Mouse (Mus musculus): ENCODE data around the gene Abi2. TPM values are rescaled to one million over a fixed set of nuclear protein-coding genes. Genes with fewer than 3 reads are reported as not detected.

Abi2 gene
- polyA plus RNA-seq, 1 experiment from 2014 or later, result 10.5 TPM

DNA sequence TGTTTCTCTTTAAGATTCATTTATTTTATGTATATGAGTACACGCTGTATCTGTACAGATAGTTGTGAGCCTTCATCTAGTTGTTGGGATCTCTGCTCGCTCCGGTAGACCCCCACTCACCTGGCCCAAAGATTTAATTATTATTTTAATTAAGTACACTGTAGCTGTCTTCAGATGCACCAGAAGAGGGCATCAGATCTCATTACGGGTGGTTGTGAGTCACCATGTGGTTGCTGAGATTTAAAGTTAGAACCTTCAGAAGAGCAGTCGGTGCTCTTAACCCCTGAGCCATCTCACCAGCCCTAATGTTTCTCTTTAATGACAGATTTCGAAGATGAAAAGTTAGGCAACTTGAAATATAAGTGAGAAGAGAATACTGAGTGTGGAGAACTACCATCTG, 120.7 kb downstream of the Abi2 start:
- H3K4me2 ChIP-seq (ENCODE audit: low read depth, low read length), result no peak overlapping the region
- no peak overlapping the region for H3K4me3 ChIP-seq (ENCODE audit: low read length)
- 86% methylated on average over 6 of the region's 6 CpGs for WGBS
- H3K36me3 ChIP-seq (ENCODE audit: control insufficient read depth, insufficient read depth, low read length), result peaks cover 12% of the 10 kb centered on the region; the same call in 1 of the 2 replicates
- no peaks in the 10 kb centered on the region for H3K4me1 ChIP-seq (ENCODE audit: control insufficient read depth, insufficient read depth, low read length)
- H3K27me3 ChIP-seq (replicated peaks; ENCODE audit: control insufficient read depth, insufficient read depth, low read length), result no peaks in the 10 kb centered on the region
- H3K9ac ChIP-seq (ENCODE audit: low read depth, low read length), result no peak overlapping the region
- no peak overlapping the region for H3K27ac ChIP-seq (ENCODE audit: low read length)
- ATAC-seq, result no peak
- no peaks in the 10 kb centered on the region for H3K9me3 ChIP-seq (ENCODE audit: control insufficient read depth, low read length)

DNA sequence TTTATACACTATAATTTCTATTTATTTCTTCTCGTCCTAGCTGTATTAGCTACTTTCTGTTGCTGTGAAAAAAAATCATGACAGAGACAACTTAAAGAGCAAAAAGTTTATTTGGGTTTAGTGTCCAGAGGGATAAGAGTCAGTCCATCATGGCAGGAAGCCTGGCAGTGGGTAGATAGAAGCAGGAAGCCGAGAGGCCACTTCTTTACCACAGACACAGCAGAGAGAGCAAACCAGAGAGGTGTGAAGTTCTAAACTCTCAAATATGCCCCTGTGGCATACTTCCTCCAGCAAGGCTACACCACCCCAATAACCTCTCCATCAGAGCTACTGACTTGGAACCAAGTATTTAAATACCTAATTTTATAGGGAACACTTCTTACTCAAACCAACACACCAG, 121.2 kb downstream of the Abi2 start:
- Histone ChIP-seq H3K27ac (ENCODE audit: low read length) (no peak overlapping the region), H3K9ac (ENCODE audit: low read depth, low read length) (no peak overlapping the region), H3K9me3 (ENCODE audit: control insufficient read depth, low read length) (no peaks in the 10 kb centered on the region), H3K4me1 (ENCODE audit: control insufficient read depth, insufficient read depth, low read length) (no peaks in the 10 kb centered on the region), H3K4me2 (ENCODE audit: low read depth, low read length) (no peak overlapping the region), H3K4me3 (ENCODE audit: low read length) (no peak overlapping the region), H3K27me3 (replicated peaks; ENCODE audit: control insufficient read depth, insufficient read depth, low read length) (no peaks in the 10 kb centered on the region), H3K36me3 (ENCODE audit: control insufficient read depth, insufficient read depth, low read length) (peaks cover 10% of the 10 kb centered on the region; the same call in 1 of the 2 replicates)
- WGBS, result 83% methylated on average over 2 of the region's 2 CpGs
- no peak for ATAC-seq

Other genes with a start within 250 kb of the Abi2 start
- 4.7 and 4.8 TPM in 2 replicates for gene Nbeal1, start 229.0 kb upstream of the Abi2 start, polyA plus RNA-seq (2015; fragmentation: Nextera tagmentation; extraction: Ambion mirVana)
- 16.2 and 18.6 TPM in 2 replicates for gene Cyp20a1, start 66.3 kb upstream of the Abi2 start, polyA plus RNA-seq (2015; fragmentation: Nextera tagmentation; extraction: Ambion mirVana)
- gene Raph1, start 157.5 kb downstream of the Abi2 start, polyA plus RNA-seq (2015; fragmentation: Nextera tagmentation; extraction: Ambion mirVana), result 20.2 TPM in 2 replicates

Measured in intestine, embryonic 16.5 days (tissue).